Mouse (Mus musculus) frontal cortex, adult 2 months (tissue): ENCODE results near the gene Gm49395. TPM values are rescaled to one million over a fixed set of nuclear protein-coding genes. Genes with fewer than 3 reads are reported as not detected.

Source experiments
- DNase-seq, 2 experiments: peaks; one replicate each; pipeline ENCODE4 v3.0.0; 2022; ENCODE audit warnings: low spot score in 1 of 2; ENCODE audit errors: extremely low spot score in 1 of 2
- polyA plus RNA-seq: library from polyadenylated mRNA; depleted of rRNA; stranded (reverse); fragments of >200 nt; gene quantifications from 2 replicates; pipeline ENCODE4 v1.2.3, GENCODE M21; 2012; rRNA removed

Gm49395 gene
- polyA plus RNA-seq: 0.52 and 1.2 TPM in 2 replicates

GRCm38 (mm10) chr13:115101355-115102191 is at the start of gene Gm49395, which contains the start of gene Itga1:
Gene Gm49395, minus strand, starts transcription at chr13:115101921.
Gene Itga1, minus strand, starts transcription at chr13:115101964.
- peak in 1 of 2 experiments; percentile 33 for DNase-seq

DNA sequence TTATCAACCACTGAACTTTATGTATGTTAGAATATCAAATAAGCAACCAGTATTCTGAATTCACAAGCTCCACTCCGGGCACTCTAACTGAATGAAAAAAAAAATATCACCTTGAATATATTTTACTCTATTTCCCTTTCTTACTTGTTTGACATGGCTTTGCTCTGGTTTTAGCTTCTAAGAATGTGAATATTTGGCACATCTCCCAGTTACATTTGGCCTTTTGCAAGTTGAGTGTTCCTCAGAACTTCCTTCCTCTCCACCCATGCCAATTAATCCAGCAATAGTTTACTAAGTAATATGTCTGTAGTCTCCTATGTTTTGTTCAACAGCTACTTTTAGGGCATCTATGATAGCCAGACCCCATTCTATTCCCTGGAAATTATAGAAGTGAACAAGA is 48.9 kb upstream of the Gm49395 start:
- DNase-seq: no peak

DNA sequence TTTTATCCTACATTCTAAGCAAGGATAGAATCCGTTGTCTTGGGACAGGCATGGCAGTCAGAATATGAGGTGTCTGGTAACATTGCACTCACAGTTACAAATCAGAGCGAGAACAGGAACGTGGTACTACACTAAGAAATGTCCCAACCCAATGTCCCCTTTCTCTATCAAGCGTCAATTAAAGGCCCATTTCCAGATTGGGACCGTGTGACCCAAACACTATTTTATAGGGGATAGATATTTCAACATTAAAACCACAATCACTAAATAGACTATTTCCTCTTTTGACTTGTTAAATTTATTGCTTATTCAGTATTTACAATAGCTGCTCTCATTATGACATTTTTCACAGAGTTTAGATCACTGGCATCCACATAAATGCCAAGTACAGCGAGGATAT is 48.1 kb upstream of the Gm49395 start:
- no peak for DNase-seq

DNA sequence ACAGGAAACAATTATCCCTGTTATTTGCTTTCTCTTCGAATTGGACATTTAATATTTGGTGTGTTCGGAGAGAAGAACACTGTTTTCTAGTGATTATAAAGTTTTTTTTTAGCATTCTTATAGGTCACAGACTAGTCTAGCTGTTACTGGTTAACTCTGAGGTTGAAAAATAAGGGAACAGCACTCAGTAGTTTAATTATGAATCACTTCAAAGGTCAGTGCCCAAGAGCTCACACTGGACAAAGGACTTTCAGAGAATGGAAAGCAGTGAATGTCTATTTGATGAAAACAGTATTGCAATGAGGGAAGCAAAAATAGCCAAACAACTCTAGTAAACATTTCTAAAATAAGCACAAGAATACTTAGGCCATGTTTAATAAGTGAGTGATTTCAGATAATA is 41.9 kb upstream of the Gm49395 start:
- DNase-seq: no peak

DNA sequence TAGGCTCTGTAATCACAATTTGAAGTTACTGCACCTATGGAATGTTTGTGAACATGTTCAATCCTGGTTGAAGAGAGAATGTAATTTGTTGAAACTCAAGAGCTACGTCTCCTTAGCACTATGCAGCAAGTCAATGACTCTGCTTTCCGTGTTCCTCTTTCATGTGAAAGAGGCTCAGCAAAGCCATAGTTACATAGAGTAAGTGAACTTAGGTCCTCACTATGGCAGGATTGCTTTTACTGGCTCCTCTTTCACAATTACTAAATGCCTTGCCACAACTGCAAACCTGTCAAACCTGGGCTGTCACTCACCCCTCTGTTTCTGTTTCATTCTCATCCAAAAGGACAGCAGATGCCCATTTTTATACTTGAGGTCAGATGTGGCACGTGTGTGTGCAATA is 40.3 kb upstream of the Gm49395 start:
- DNase-seq: no peak

DNA sequence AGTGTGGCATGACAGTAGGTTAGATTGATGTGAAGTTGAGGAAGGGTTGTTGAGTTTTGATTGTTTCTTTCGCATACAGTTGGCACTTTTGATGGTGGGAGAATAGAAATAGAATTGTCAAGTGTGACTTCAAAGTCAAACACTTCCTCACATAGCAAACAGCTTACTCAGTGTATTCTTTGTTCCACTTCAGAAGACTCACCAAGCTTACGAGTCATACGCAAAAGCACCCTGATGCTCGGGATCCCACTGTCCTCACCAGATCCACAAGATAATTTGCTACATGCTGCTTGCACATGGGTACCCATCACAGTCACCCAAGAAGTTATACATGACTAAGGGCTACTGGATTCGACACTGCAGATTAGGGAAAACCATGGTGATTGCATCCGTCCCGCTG is 36.8 kb upstream of the Gm49395 start:
- no peak for DNase-seq

DNA sequence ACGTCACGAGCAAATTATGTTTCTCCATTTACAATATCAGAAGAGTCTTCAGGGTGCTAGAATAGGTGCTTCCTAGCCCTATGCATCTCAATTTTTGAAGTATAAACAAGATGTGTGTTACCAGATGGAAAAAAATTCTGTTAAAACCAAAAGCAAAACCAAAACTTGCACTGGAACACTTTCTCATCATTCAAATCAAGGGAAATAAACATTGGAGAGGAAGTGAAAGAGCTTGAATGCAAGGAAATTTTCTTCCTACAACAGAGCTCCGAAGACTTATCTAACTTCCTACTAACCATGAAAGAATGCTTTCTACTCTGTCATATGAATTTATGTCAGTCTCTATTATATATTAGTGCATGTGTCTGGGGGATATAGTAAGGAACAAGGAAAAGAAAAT is 35.0 kb upstream of the Gm49395 start:
- no peak for DNase-seq

GRCm38 (mm10) chr13:115132435-115132834 is 30.7 kb upstream of the Gm49395 start:
- no peak for DNase-seq

DNA sequence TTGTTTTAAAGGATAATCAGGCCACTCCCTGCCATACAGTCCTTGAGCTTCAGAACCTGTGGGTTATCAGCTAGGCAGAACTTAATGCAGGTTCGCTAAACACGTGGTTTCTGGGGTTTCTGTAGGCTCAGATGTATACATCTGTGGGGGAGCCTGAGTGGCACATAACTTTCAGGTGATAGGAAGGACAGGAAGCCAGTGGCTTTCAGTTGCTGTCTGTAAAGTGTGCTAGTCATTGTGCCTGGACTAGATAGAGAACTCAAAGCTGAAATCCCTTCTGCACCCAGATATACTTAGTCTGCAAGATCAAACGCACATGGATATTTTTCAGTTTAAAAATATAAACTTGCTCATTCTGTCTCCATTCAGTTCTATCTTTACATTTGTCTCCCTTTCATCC is 29.7 kb upstream of the Gm49395 start:
- no peak for DNase-seq

GRCm38 (mm10) chr13:115130035-115130434 is 28.3 kb upstream of the Gm49395 start:
- no peak for DNase-seq

DNA sequence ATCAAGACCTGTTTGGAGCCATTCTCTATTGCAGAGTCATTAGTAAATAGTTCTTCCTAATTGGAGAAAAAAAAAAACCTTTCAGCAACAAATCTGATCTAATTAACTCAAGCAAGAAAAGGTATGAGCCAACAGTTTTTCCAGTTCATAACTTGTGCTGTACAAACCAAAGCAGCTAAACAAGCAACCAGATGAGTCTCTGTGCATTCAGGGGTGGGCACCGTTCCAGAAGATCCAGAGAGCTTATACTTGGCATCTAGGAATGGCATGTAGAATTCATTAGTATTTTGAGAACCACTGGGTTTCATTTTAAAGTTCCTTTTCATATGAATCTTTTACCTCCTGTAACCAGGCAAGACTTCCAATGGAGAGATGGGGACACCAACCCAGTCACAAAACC is 26.1 kb upstream of the Gm49395 start:
- DNase-seq: no peak

DNA sequence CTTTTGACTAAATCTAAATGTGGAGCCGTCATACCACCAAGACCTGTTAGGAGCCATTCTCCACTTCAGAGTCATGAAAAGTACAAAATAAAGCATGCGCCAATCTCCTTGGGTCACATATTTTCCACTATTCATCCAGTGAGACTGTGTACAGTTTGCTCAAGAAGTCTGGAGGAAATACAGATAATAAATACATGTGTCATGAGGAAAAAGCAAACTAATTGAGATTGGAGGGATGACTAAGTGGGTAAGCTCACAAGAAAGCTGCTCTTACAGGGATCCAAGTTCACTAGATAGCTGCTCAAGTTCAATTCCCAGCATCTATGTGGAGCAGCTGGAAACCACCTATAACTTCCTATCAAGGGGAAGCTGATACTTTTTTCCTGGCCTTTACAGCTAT is 24.8 kb upstream of the Gm49395 start:
- DNase-seq: no peak

DNA sequence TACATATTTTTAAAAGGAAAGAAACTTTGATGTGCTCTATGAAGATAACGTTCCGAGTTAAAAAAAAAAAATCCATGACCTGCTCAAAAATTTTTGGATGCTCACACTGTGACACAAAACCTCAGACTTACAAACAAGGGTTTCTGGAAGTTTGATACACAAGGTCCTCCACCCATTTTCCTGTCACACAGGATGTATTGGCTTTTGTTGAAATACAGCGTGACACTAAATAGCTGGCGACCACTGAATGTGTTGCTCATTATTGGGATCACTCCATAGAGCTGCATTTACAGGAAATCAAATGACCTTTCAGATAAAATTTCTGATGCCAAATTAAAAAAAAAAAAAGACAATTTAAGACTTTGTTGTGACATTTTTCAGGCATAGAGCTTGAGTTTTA is 23.4 kb upstream of the Gm49395 start:
- no peak for DNase-seq

- no peak for DNase-seq
Observed at GRCm38 (mm10) chr13:115124521-115124920, 22.8 kb upstream of the Gm49395 start.

GRCm38 (mm10) chr13:115118756-115119155 is 17.0 kb upstream of the Gm49395 start:
- DNase-seq: no peak

DNA sequence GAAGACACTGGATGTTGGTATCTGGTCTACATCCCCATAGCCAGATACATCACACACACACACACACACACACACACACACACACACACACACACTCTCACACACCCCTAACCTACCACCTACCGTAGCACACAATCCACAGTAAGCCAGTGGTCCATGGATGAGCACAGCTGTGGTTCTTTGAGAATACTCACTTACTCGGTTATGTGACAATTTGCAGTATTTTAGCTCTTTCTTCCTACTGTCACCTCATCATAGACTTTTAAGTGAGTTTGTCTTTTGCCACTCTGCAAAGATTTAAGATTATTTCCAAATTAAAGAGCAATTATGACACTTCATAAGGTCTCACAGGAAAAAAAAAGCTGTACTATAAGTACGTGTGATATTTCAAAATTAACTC is 16.5 kb upstream of the Gm49395 start:
- no peak for DNase-seq

GRCm38 (mm10) chr13:115116930-115117621 is 15.4 kb upstream of the Gm49395 start:
- DNase-seq: no peak

DNA sequence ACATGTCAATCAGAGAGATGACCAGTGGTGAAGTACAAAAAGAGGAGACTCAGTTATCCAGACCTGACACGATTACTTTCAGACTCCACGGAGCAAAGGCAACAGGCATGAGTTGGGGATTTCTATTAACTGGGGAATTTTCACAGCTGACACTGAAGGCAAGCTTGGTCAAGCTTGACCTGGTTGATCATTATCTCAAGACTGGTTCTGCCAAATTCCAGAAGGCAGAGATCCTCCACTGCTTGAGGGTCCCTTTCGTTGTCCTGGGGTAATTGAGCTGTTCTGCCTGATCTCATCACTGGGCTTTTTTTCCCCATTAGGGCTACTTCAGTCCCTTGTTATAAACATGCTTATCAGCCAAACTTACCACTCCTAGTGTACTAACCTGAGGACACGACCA is 7.9 kb upstream of the Gm49395 start:
- DNase-seq: no peak

DNA sequence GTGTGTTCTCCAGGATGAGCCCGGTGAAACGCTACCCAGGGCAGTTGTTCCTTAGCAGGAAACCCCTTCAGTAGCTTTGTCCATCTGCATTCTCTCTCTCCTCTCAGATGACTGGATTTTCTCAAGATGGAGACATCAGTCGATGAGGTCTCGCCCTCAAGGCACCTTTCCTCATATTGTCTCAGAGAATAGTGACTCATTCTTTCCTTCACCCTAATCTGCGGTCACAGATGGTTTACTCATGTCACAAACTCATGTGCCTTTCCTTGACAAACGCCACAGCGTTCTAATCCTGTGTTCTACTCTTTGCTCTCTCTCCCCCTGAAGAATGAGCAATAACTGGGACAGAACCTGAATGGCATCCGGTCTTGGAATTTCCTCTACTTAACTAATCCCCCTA is 5.7 kb upstream of the Gm49395 start:
- no peak for DNase-seq

GRCm38 (mm10) chr13:115106183-115106582 is 4.5 kb upstream of the Gm49395 start:
- DNase-seq: no peak

- DNase-seq: no peak
Observed at GRCm38 (mm10) chr13:115102754-115103153, 1.0 kb upstream of the Gm49395 start.
